Mouse (Mus musculus) mouse trophoblast stem cell (cell line): Measurements from ENCODE around the gene Sst.
"Not testable (repeated sequence)": the region's sequence is repeated elsewhere in the genome, so short reads cannot be mapped to it uniquely, and the experiment has no call there.

Experiments used
- in situ Hi-C, 2 experiments: fragments of 300-500 bp; cut with MseI, MboI; formaldehyde crosslinking; loops; 2 replicates in 1 of 2; 3 replicates in 1 of 2; pipeline ENCODE4 v1.15.1; 2025

Sst gene

GRCm38 (mm10) chr16:23890636-23891035 is at the start of gene Sst:
Gene Sst, minus strand, starts transcription at chr16:23890958.
- in situ Hi-C loops: loop anchor here in 1 of 2 experiments (10.0 kb wide), 1 partner anchor 436 kb away; no protein-coding TSS in a partner anchor

- in situ Hi-C loops: no loop called here
Observed at GRCm38 (mm10) chr16:23934397-23934796, 43.6 kb upstream of the Sst start.

- in situ Hi-C loops: no loop called here
Observed at GRCm38 (mm10) chr16:23932294-23932693, 41.5 kb upstream of the Sst start, which contains the start of gene Rtp2. Gene Rtp2, minus strand, starts transcription at chr16:23932394.

GRCm38 (mm10) chr16:23931275-23931674 is 40.5 kb upstream of the Sst start:
- in situ Hi-C loops: no loop called here

- in situ Hi-C loops: no loop called here
Observed at GRCm38 (mm10) chr16:23930426-23931073, 39.8 kb upstream of the Sst start.

- in situ Hi-C loops: no loop called here
Observed at GRCm38 (mm10) chr16:23927301-23928114, 36.8 kb upstream of the Sst start.

GRCm38 (mm10) chr16:23922906-23923305 is 32.1 kb upstream of the Sst start:
- in situ Hi-C loops: no loop called here

GRCm38 (mm10) chr16:23921697-23922096 is 30.9 kb upstream of the Sst start:
- in situ Hi-C loops: no loop called here

- in situ Hi-C loops: no loop called here
Observed at GRCm38 (mm10) chr16:23919418-23919817, 28.7 kb upstream of the Sst start.

- in situ Hi-C loops: no loop called here
Observed at GRCm38 (mm10) chr16:23913401-23913800, 22.6 kb upstream of the Sst start.

- in situ Hi-C loops: no loop called here
Observed at GRCm38 (mm10) chr16:23912741-23913140, 22.0 kb upstream of the Sst start.

GRCm38 (mm10) chr16:23909015-23909354 is 18.2 kb upstream of the Sst start:
- in situ Hi-C loops: not testable (repeated sequence)

- in situ Hi-C loops: not testable (repeated sequence)
Observed at GRCm38 (mm10) chr16:23908076-23909014, 17.6 kb upstream of the Sst start.

GRCm38 (mm10) chr16:23906586-23906985 is 15.8 kb upstream of the Sst start:
- in situ Hi-C loops: not testable (repeated sequence)

- in situ Hi-C loops: no loop called here
Observed at GRCm38 (mm10) chr16:23901411-23901810, 10.7 kb upstream of the Sst start.

- in situ Hi-C loops: no loop called here
Observed at GRCm38 (mm10) chr16:23900061-23900460, 9.3 kb upstream of the Sst start.

- in situ Hi-C loops: loop anchor here (5.0 to 10.0 kb wide), 2 partner anchors 352 to 444 kb away; no protein-coding TSS in a partner anchor
Observed at GRCm38 (mm10) chr16:23898840-23899239, 8.1 kb upstream of the Sst start.

- in situ Hi-C loops: loop anchor here (5.0 to 10.0 kb wide), 2 partner anchors 351 to 443 kb away; no protein-coding TSS in a partner anchor
Observed at GRCm38 (mm10) chr16:23897984-23898586, 7.3 kb upstream of the Sst start.

- in situ Hi-C loops: loop anchor here (5.0 to 10.0 kb wide), 2 partner anchors 350 to 443 kb away; no protein-coding TSS in a partner anchor
Observed at GRCm38 (mm10) chr16:23897486-23897885, 6.7 kb upstream of the Sst start.

GRCm38 (mm10) chr16:23895135-23895534 is 4.4 kb upstream of the Sst start:
- in situ Hi-C loops: loop anchor here (5.0 to 10.0 kb wide), 2 partner anchors 348 to 440 kb away; no protein-coding TSS in a partner anchor

GRCm38 (mm10) chr16:23890151-23890550 is 607 bp downstream of the Sst start:
- in situ Hi-C loops: loop anchor here in 1 of 2 experiments (10.0 kb wide), 1 partner anchor 435 kb away; no protein-coding TSS in a partner anchor
